Mouse (Mus musculus): Measurements from ENCODE around the gene Slc16a4. TPM values are rescaled to one million over a fixed set of nuclear protein-coding genes. Genes with fewer than 3 reads are reported as not detected.

The Slc16a4 gene
- 2.2 and 2.6 TPM in 2 replicates for polyA plus RNA-seq (2015; fragmentation: Nextera tagmentation; extraction: Ambion mirVana)

GRCm38 (mm10) chr3:107290764-107291381 lies at the start of gene Slc16a4:
Slc16a4 (plus strand) TSS chr3:107291230.
- no peaks in the 10 kb centered on the region for H3K9me3 ChIP-seq (replicated peaks; ENCODE audit: control insufficient read depth, low read length)
- WGBS: 18% methylated on average over 9 of the region's 9 CpGs
- H3K4me2 ChIP-seq (ENCODE audit: low read depth, low read length): peak within 1 kb of the TSS; percentile 27
- no peaks in the 10 kb centered on the region for H3K36me3 ChIP-seq (ENCODE audit: control insufficient read depth, insufficient read depth, low read length)
- no peak within 1 kb of the TSS for H3K9ac ChIP-seq (ENCODE audit: low read length)
- ATAC-seq (ENCODE audit: insufficient read depth, low FRiP score): peak; percentile 88
- H3K4me3 ChIP-seq (replicated peaks; ENCODE audit: low read length): no peak within 1 kb of the TSS
- H3K4me1 ChIP-seq (ENCODE audit: control insufficient read depth, insufficient read depth, low read length): peaks cover 9% of the 10 kb centered on the region; the same call in 1 of the 2 replicates
- H3K27ac ChIP-seq (ENCODE audit: low read length): peak within 1 kb of the TSS; percentile 60
- H3K27me3 ChIP-seq (ENCODE audit: control insufficient read depth, insufficient read depth, low read length): no peaks in the 10 kb centered on the region

GRCm38 (mm10) chr3:107241389-107242094 lies 49.5 kb upstream of the Slc16a4 start:
- Histone ChIP-seq H3K4me1 (ENCODE audit: control insufficient read depth, insufficient read depth, low read length) (no peaks in the 10 kb centered on the region), H3K4me3 (replicated peaks; ENCODE audit: low read length) (no peak overlapping the region), H3K4me2 (ENCODE audit: low read depth, low read length) (no peak overlapping the region), H3K27ac (ENCODE audit: low read length) (no peak overlapping the region), H3K27me3 (ENCODE audit: control insufficient read depth, insufficient read depth, low read length) (no peaks in the 10 kb centered on the region), H3K36me3 (ENCODE audit: control insufficient read depth, insufficient read depth, low read length) (no peaks in the 10 kb centered on the region), H3K9me3 (replicated peaks; ENCODE audit: control insufficient read depth, low read length) (no peaks in the 10 kb centered on the region), H3K9ac (ENCODE audit: low read length) (no peak overlapping the region)
- 54% methylated on average over 14 of the region's 14 CpGs for WGBS
- no peak for ATAC-seq (ENCODE audit: insufficient read depth, low FRiP score)

GRCm38 (mm10) chr3:107246876-107247275 lies 44.2 kb upstream of the Slc16a4 start:
- no peaks in the 10 kb centered on the region for H3K36me3 ChIP-seq (ENCODE audit: control insufficient read depth, insufficient read depth, low read length)

GRCm38 (mm10) chr3:107249042-107249441 lies 42.0 kb upstream of the Slc16a4 start:
- no peaks in the 10 kb centered on the region for H3K4me1 ChIP-seq (ENCODE audit: control insufficient read depth, insufficient read depth, low read length)
- H3K27me3 ChIP-seq (ENCODE audit: control insufficient read depth, insufficient read depth, low read length): no peaks in the 10 kb centered on the region
- H3K9me3 ChIP-seq (replicated peaks; ENCODE audit: control insufficient read depth, low read length): no peaks in the 10 kb centered on the region
- no peak overlapping the region for H3K4me3 ChIP-seq (replicated peaks; ENCODE audit: low read length)
- 64% methylated on average over 3 of the region's 3 CpGs for WGBS
- no peak overlapping the region for H3K27ac ChIP-seq (ENCODE audit: low read length)
- H3K4me2 ChIP-seq (ENCODE audit: low read depth, low read length): no peak overlapping the region
- H3K36me3 ChIP-seq (ENCODE audit: control insufficient read depth, insufficient read depth, low read length): no peaks in the 10 kb centered on the region
- ATAC-seq (ENCODE audit: insufficient read depth, low FRiP score): no peak
- H3K9ac ChIP-seq (ENCODE audit: low read length): no peak overlapping the region

More at GRCm38 (mm10) chr3:107246876-107247275, 44.2 kb upstream of the Slc16a4 start:
- no peak overlapping the region for H3K9ac ChIP-seq (ENCODE audit: low read length)
- no peaks in the 10 kb centered on the region for H3K9me3 ChIP-seq (replicated peaks; ENCODE audit: control insufficient read depth, low read length)
- H3K4me1 ChIP-seq (ENCODE audit: control insufficient read depth, insufficient read depth, low read length): no peaks in the 10 kb centered on the region
- 82% methylated on average over 6 of the region's 6 CpGs for WGBS
- no peak overlapping the region for H3K4me3 ChIP-seq (replicated peaks; ENCODE audit: low read length)
- no peak for ATAC-seq (ENCODE audit: insufficient read depth, low FRiP score)
- no peak overlapping the region for H3K27ac ChIP-seq (ENCODE audit: low read length)
- no peak overlapping the region for H3K4me2 ChIP-seq (ENCODE audit: low read depth, low read length)
- H3K27me3 ChIP-seq (ENCODE audit: control insufficient read depth, insufficient read depth, low read length): no peaks in the 10 kb centered on the region

DNA sequence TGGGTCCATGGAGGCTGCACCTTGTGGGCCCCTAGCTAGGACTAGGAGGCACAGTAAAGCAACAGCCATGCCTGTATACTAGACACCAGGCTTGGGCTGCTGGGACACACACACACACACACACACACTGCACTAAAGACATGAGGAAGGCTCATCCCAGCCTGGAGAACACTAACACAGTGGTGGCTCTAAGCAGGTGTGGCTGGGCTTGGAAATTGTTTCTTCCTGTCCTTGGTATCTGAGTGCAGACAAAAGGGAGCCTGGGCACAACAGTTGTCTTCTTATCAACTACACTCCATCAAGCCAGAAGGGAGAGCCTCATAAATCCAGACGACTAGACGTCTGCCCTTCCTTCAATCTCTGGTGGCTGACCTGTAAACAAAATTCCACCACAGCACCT lies 40.7 kb upstream of the Slc16a4 start:
- Histone ChIP-seq H3K4me2 (ENCODE audit: low read depth, low read length) (no peak overlapping the region), H3K36me3 (ENCODE audit: control insufficient read depth, insufficient read depth, low read length) (no peaks in the 10 kb centered on the region), H3K4me1 (ENCODE audit: control insufficient read depth, insufficient read depth, low read length) (no peaks in the 10 kb centered on the region), H3K9ac (ENCODE audit: low read length) (no peak overlapping the region), H3K9me3 (replicated peaks; ENCODE audit: control insufficient read depth, low read length) (no peaks in the 10 kb centered on the region), H3K27me3 (ENCODE audit: control insufficient read depth, insufficient read depth, low read length) (no peaks in the 10 kb centered on the region), H3K27ac (ENCODE audit: low read length) (no peak overlapping the region), H3K4me3 (replicated peaks; ENCODE audit: low read length) (no peak overlapping the region)
- ATAC-seq (ENCODE audit: insufficient read depth, low FRiP score): no peak
- WGBS: 15% methylated on average over 2 of the region's 2 CpGs

DNA sequence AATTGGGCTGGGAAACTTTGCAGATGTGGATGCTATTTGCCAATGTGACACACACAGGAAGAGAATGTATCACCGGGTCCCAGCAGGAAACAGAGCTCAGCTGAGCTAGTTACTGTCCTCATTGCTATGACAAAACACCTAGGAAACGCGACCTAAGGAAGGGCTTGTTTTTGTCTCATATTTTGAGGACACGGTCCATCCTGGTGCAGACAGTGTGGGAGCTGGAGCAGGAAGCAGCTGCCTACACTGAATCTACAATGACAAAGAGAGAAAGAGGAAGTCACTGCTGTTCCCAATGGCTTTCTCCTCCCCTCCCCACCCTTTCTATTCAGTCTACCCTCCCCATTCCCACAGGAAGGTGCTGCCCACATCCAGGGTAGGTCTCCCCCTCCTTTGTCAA lies 39.0 kb upstream of the Slc16a4 start:
- no peak for ATAC-seq (ENCODE audit: insufficient read depth, low FRiP score)
- Histone ChIP-seq H3K27me3 (ENCODE audit: control insufficient read depth, insufficient read depth, low read length) (no peaks in the 10 kb centered on the region), H3K4me3 (replicated peaks; ENCODE audit: low read length) (no peak overlapping the region), H3K4me2 (ENCODE audit: low read depth, low read length) (no peak overlapping the region), H3K4me1 (ENCODE audit: control insufficient read depth, insufficient read depth, low read length) (no peaks in the 10 kb centered on the region), H3K9me3 (replicated peaks; ENCODE audit: control insufficient read depth, low read length) (no peaks in the 10 kb centered on the region), H3K36me3 (ENCODE audit: control insufficient read depth, insufficient read depth, low read length) (no peaks in the 10 kb centered on the region), H3K27ac (ENCODE audit: low read length) (no peak overlapping the region), H3K9ac (ENCODE audit: low read length) (no peak overlapping the region)
- WGBS: 62% methylated on average over 4 of the region's 4 CpGs

GRCm38 (mm10) chr3:107253925-107254324 lies 37.1 kb upstream of the Slc16a4 start:
- no peaks in the 10 kb centered on the region for H3K36me3 ChIP-seq (ENCODE audit: control insufficient read depth, insufficient read depth, low read length)
- no peak overlapping the region for H3K27ac ChIP-seq (ENCODE audit: low read length)
- 56% methylated on average over 5 of the region's 5 CpGs for WGBS
- H3K27me3 ChIP-seq (ENCODE audit: control insufficient read depth, insufficient read depth, low read length): no peaks in the 10 kb centered on the region
- no peaks in the 10 kb centered on the region for H3K9me3 ChIP-seq (replicated peaks; ENCODE audit: control insufficient read depth, low read length)
- no peak for ATAC-seq (ENCODE audit: insufficient read depth, low FRiP score)
- H3K4me1 ChIP-seq (ENCODE audit: control insufficient read depth, insufficient read depth, low read length): no peaks in the 10 kb centered on the region
- H3K4me2 ChIP-seq (ENCODE audit: low read depth, low read length): no peak overlapping the region
- no peak overlapping the region for H3K4me3 ChIP-seq (replicated peaks; ENCODE audit: low read length)
- H3K9ac ChIP-seq (ENCODE audit: low read length): no peak overlapping the region

GRCm38 (mm10) chr3:107255992-107256391 lies 35.0 kb upstream of the Slc16a4 start:
- no peak for ATAC-seq (ENCODE audit: insufficient read depth, low FRiP score)
- Histone ChIP-seq H3K27ac (ENCODE audit: low read length) (no peak overlapping the region), H3K9me3 (replicated peaks; ENCODE audit: control insufficient read depth, low read length) (no peaks in the 10 kb centered on the region), H3K9ac (ENCODE audit: low read length) (no peak overlapping the region), H3K4me3 (replicated peaks; ENCODE audit: low read length) (no peak overlapping the region), H3K4me2 (ENCODE audit: low read depth, low read length) (no peak overlapping the region), H3K27me3 (ENCODE audit: control insufficient read depth, insufficient read depth, low read length) (no peaks in the 10 kb centered on the region), H3K36me3 (ENCODE audit: control insufficient read depth, insufficient read depth, low read length) (no peaks in the 10 kb centered on the region), H3K4me1 (ENCODE audit: control insufficient read depth, insufficient read depth, low read length) (no peaks in the 10 kb centered on the region)
- WGBS: 74% methylated on average over 3 of the region's 3 CpGs

- Histone ChIP-seq H3K4me2 (ENCODE audit: low read depth, low read length) (no peak overlapping the region), H3K9ac (ENCODE audit: low read length) (no peak overlapping the region), H3K27me3 (ENCODE audit: control insufficient read depth, insufficient read depth, low read length) (no peaks in the 10 kb centered on the region), H3K27ac (ENCODE audit: low read length) (no peak overlapping the region), H3K4me3 (replicated peaks; ENCODE audit: low read length) (no peak overlapping the region), H3K36me3 (ENCODE audit: control insufficient read depth, insufficient read depth, low read length) (no peaks in the 10 kb centered on the region), H3K4me1 (ENCODE audit: control insufficient read depth, insufficient read depth, low read length) (0 out of 2 replicates have a peak, but pooled peaks cover 2% of the 10 kb centered on the region), H3K9me3 (replicated peaks; ENCODE audit: control insufficient read depth, low read length) (no peaks in the 10 kb centered on the region)
- no peak for ATAC-seq (ENCODE audit: insufficient read depth, low FRiP score)
- WGBS: 39% methylated on average over 7 of the region's 7 CpGs
Observed at GRCm38 (mm10) chr3:107256724-107257123, 34.3 kb upstream of the Slc16a4 start.
